Mouse (Mus musculus) testis, adult 2 months (tissue): Measurements from ENCODE around the gene Asb7.

Source experiments
- CTCF ChIP-seq: fragments of 200-500 bp; IDR thresholded peaks from 2 replicates; pipeline ENCODE4 v1.5.1; 2012; ENCODE audit warnings: low read depth, mild to moderate bottlenecking, inconsistent platforms, low read length, moderate library complexity; ENCODE audit not compliant: control insufficient read depth, insufficient read depth, insufficient replicate concordance
- POLR2A ChIP-seq: fragments of 200-500 bp; IDR thresholded peaks from 2 replicates; pipeline ENCODE4 v1.6.1; 2012; ENCODE audit warnings: low read depth, mild to moderate bottlenecking, inconsistent platforms, low read length, moderate library complexity; ENCODE audit not compliant: control insufficient read depth

DNA sequence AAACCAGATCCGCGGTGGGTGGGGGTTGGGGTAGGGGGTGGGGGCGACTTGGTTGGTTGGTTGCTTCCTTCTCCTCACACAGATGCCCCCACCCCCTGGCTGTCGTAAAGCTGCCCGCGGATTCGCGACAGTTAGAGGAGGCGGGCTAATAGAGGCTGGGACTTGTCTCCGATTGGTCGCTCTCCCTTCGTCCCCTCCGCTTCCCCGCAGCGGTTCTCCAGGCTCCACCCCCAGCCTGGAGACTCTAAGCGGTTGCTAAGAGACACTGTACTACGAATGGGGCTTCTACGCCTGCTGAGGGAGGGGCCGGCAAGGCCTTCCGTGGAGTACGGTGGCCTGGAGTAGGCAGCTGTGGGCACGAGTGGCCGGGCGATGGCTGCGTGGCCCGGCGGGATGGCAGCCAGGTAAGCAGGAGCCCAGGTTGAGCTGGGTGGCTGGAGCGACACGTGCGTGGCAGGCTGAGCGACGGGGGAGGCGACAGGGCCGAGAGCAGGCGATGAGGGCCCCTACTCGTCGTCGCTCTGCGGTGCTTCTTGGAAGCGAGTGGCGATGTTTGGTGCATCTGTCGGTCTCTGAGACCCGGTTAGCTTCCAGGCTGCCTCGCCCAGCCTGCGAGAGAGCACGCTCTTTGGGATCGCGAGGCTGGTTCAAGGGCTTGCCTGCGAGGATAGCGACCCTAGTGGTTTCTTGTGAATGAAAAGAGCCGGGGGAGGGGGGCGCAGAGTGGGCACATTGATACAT lies 394 bp upstream of the Asb7 start, which contains the start of gene Lins1:
- no peak for TF ChIP-seq CTCF
- peak; percentile 68 for TF ChIP-seq POLR2A
